Mouse (Mus musculus): Measurements from ENCODE around the gene Clock.

The Clock gene

GRCm38 (mm10) chr5:76304452-76305341, at the start of gene Clock:
Gene Clock, minus strand, starts transcription at chr5:76304792.
- peak; percentile 71 to 81 for DNase-seq (ENCODE audit: low spot score in 2 of 2)

DNA sequence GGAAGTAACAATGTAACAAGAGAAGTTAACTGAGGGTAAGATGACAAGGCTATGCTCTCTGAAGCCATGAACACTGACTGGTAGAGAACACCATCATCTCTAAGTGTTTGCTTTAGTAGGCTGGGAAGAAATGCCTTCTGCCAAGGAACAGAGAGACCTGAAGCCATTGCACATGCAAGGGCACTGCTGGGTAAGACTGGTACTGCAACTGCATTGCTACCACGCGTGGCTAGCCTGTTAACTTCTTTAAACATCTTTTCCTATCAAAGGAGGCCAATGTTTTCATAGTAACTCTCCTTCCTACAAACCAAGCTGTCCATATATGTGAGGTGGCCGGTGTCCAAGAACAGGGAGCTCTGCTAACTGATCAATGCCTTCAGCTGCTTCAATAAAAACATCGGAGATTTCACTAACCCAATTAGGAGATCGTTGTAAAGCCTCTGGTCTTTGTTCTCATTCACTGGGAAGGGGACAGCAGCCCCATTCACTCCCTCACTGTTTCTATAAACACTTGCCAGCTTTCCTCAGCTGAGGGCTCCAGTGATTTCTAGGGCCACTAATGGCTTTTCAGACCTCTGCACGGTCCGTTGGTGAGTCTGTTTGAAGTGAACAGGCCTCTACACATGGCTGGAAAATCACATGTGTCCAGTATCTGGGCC, 47.5 kb upstream of the Clock start:
- no peak for DNase-seq (ENCODE audit: low spot score in 2 of 2)

DNA sequence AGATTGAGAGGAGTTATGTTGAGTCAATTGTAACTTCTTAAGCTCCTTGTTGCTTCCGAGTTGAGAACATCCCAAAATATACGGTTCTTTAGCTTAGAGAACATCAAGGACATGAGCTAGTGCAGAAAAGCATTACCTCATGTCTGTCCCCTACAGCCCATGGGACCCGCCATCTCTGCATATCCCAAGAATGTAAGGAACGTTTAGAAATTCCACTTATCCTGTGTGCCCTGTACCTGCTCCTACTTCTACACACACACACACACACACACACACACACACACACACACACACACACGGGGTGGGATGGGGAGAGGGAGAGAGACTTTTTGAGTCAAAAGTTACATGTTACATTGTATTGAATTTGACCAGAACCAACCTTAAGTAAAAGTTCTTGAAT, 46.9 kb upstream of the Clock start:
- no peak for DNase-seq (ENCODE audit: low spot score in 2 of 2)

DNA sequence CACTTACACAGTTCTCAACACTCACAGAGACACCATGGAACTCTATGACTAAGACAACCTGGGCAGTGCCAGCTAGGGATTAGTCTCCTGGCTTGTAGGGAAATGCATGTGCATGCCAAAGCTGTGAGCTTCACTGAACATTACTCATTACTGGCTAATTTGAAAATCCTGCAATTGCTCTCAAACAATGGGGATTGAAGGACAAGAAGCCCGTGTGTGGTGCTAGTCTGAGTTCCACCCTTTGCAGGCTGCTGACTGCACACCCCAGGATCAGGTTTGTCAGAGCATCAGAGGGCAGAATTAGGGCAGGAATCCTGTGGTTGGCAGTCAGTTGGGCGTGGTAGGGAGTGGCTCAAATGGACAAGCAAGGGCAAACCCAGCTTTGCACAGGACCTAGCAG, 41.5 kb upstream of the Clock start:
- DNase-seq (ENCODE audit: low spot score in 2 of 2), result no peak

- DNase-seq (ENCODE audit: low spot score in 2 of 2), result no peak
Measured at GRCm38 (mm10) chr5:76340931-76341330, 36.3 kb upstream of the Clock start.

DNA sequence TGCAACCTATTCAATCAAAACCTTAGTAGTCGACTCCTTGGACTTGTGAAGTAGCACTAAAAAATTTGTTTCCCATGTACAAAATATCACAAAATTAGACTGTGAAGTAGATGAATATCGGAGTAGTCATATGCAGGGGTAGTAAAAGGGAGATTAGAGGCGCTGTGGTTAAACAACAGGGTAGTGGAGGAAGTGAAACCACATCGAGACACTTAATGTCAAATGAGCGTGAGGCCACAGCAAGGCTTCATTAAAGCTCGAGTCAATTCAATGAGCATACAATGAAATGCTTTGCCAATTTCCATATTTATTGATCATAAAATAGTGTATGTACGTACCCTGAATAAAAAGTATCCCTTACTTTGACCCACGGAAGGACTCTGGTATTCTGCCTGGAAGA, 32.5 kb upstream of the Clock start:
- DNase-seq (ENCODE audit: low spot score in 2 of 2), result no peak

DNA sequence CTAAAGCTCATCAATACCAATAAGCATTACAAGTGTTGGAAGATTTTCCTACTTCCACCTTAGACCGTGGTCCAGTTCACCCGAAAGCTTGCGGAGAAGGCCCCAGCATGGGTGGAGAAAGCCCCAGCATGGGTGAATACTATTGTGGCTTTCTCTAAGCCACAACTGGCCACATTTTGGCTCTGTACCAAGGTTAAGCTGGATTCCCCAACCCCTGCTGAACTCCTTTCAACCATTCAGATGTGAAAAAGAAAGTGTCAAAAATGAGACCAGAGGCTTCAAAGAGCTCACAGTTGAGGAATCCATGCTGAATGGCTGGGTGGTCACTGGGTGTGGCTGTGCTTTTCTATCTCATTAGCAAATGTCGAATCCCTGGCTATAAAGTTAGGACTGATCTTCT, 29.2 kb upstream of the Clock start:
- DNase-seq (ENCODE audit: low spot score in 2 of 2), result no peak

DNA sequence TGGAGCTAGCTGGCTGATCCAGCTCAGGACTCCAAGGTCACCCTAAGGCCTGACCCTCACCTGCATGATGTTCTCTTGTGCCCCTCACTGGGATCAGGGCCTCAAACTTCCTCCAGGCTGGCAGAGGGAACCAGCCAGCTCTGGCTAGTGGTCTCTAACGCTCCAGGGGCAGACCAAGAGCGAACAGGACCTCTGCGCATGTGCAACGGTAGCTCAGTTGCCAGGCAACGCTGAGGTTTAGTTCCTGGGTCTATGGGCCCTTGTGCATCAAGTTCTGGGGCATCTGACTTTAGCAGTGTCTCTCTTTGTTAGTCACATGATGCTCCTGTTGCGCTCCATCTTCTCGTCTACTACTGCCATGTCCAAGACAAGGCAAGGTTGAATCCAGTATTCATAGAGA, 26.4 kb upstream of the Clock start, which contains the start of gene Pdcl2:
Pdcl2 (minus strand) TSS at position 204 of the 400 bp plus-strand sequence.
- no peak for DNase-seq (ENCODE audit: low spot score in 2 of 2)

- no peak for DNase-seq (ENCODE audit: low spot score in 2 of 2)
Measured at GRCm38 (mm10) chr5:76327296-76327695, 22.7 kb upstream of the Clock start.

- DNase-seq (ENCODE audit: low spot score in 2 of 2), result no peak
Measured at GRCm38 (mm10) chr5:76325113-76325512, 20.5 kb upstream of the Clock start.

DNA sequence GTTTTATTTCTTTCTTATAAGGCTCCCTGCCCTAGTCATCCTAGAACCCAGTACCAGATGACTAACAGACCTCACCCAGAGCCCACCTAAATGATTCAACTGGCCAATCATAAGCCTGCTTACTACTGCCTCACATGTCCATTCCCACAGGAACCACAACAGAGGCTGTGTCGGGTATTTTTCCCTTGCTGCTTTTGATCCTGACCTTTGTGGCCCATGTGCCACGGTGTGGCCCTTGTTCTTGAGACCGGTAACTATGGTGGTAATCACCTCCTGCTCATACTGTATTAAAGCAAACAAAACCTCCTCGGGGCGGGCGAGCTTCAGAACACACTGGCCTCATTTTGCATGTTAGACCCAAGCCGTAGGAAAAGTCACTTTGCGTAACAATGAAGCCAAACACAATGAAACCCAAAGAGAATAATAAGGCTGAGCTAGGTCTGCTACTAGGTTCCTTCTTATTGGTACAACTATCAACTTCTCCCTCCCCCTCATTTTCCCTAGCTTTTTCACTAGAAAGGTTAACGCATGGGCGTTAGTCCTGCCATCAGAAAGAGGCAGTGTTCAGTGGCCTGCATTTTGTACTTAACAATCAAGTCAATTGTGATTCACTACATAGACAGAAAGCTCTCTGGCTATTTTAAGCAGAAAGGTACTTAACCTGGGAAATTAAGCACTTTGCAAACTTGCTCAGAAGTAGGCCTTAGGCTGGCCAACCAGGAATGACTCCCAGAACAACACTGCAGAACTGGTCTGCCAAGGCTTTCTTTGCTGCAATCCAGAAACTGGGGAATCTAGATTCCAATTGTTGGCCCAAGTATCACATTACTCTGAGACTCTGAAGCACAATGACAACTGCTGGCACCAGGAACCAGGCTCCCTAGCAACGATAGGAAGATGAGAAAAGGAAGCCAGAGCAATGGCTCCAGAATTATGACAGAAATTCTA, 16.9 kb upstream of the Clock start:
- DNase-seq (ENCODE audit: low spot score in 2 of 2), result no peak

DNA sequence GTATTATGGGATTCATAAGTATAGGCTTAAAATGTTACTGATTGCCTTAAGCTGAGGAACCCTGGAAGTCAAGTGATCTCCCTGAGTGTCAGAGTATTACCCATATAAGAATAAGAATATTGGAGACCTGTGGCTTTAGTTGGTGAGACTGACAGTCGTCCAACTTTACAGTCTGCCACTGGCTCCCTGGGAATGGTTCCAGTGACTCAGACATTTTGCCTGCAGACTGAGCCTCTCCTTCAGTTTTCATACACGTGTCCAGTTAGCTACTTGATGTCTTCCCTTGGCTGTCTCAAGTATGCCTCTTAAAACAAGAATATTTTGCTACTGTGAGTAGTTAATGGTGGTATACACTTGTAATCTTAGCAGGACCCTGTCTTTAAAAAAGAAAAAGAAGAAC, 3.6 kb upstream of the Clock start:
- no peak for DNase-seq (ENCODE audit: low spot score in 2 of 2)

- no peak for DNase-seq (ENCODE audit: low spot score in 2 of 2)
Measured at GRCm38 (mm10) chr5:76306261-76306660, 1.7 kb upstream of the Clock start.

GRCm38 (mm10) chr5:76305616-76306015, 1.0 kb upstream of the Clock start:
- no peak for DNase-seq (ENCODE audit: low spot score in 2 of 2)

- DNase-seq (ENCODE audit: low spot score in 2 of 2), result peak; percentile 51 to 72
Measured at GRCm38 (mm10) chr5:76303745-76304451, 694 bp downstream of the Clock start.

- DNase-seq (ENCODE audit: low spot score in 2 of 2), result no peak
Measured at GRCm38 (mm10) chr5:76303379-76303744, 1.2 kb downstream of the Clock start.

DNA sequence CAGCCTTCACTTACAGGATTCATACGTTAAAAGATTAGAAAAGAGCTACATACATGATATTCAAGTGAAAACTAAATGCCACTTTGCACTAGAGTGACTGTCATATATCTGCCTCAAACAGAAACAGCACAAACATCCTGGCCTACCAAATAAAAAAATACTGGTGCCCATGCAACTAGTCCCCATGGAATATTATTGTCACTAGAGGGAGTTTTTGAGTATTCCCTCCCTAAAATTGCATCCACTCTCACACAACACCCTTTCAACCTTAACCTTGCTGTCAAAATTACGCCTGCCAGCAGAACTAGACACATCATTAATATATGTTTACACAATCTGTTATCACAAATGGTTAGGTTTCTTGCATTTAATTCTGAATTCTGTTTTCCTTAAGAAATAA, 2.6 kb downstream of the Clock start:
- no peak for DNase-seq (ENCODE audit: low spot score in 2 of 2)

DNA sequence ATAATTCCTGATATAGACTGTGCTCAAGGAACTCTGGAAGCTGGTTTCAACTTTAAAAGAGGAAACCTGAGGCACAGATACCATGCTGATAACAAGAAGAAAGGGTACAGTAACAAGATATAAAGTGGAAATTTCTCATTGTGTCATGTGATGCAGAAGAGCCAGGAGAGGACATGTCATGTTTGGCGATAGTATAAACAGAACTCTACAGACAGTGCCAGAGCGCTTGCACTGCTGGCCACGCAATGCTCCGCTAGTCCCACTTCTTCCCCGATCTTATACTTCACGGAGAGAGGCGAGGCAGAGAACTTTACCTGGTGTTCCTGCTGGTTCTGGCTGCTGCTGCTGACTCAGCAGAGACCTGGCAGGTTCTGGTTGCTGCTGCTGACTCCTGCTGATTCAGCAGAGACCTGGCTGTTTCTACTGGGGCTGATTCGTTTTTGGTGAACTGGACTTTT, 15.3 kb downstream of the Clock start:
- DNase-seq (ENCODE audit: low spot score in 2 of 2), result no peak

DNA sequence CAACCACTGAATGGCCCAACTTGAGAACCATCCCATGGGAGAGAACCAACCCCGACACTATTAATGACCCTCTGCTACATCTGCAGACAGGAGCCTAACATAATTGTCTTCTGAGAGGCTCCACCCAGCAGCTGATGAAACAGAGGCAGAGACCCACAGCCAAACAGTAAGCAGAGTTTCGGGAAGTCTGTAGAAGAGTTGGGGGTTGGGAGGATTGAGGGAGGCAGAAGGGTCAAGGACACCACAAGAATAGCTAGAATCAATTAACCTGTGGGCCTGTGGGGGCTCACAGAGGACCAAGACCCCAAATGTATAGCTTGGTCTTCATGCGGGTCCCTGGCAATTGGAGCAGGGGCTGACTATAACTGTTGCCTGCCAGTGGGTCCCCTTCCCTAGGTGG, 16.3 kb downstream of the Clock start:
- DNase-seq (ENCODE audit: low spot score in 2 of 2), result no peak

GRCm38 (mm10) chr5:76287062-76287461, 17.5 kb downstream of the Clock start:
- no peak for DNase-seq (ENCODE audit: low spot score in 2 of 2)

- no peak for DNase-seq (ENCODE audit: low spot score in 2 of 2)
Measured at GRCm38 (mm10) chr5:76285699-76286098, 18.9 kb downstream of the Clock start.
